Mouse (Mus musculus) WW6 (cell line): ENCODE measurements around the gene Pccb.

Source experiments
- DNase-seq: peaks from one replicate; pipeline ENCODE4 v3.0.0-alpha.2; 2013; ENCODE audit warnings: low read depth, low spot score

Gene Pccb

DNA sequence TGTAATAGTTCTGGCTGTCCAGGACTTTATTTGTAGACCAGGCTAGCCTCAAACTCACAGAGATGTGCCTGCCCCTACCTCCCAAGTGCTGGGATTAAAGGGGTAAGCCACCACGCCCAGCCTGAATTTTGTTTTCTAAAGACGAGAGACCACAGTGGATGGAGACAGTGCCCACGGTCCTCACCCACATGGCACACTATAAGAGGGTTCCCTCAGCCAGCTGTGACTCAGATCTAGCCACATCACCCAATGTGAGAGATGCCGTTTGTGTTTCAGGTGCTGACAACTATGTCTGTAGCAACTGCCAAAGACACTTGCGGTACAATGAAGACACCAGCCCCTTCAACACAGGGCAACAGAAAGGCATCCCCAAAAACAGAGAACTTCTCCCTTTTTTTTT, 47.7 kb downstream of the Pccb start:
- DNase-seq, result no peak

DNA sequence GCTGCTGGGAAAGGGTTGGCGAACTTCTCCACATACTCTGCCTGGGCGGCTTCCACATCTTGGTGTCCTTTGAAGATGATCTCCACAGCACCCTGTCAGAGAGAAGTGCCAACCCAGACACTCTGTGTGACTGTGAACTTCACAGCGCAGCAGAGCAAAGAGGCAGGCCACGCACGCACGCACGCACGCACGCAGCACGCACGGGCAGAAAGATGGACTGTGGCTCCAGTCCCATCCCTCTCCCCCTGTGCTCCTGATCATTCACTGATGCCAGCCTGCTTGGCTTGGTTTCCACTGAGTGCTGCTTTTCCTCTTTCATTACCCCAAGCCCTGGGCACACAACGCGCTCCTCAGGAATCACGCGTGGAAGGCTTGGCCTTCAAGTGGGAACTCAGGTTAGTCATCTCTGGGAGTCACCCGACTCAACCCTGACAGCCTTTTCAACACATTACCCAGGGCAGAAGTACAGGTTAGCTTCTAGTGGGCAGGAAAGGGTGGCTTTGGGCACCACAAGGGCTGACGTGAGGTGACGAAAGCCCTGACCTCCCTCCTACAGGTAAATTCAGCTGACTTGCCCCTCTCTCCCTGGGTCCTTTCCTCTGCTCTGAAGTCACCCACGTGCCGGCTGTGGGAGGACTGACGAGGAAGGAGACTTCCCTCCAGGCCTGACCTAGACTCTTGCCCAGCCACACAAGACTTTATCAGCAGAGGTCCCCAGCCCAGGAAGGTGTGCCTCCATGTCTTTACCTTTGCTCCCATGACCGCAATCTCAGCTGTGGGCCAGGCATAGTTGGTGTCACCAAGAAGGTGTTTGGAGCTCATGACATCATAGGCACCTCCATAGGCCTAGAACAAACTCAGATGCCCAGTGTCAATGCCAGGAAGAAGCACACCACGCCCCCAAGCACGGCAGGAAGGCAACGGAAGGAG, 50.1 kb downstream of the Pccb start:
- DNase-seq, result no peak

GRCm38 (mm10) chr9:100982786-100983185, 51.9 kb downstream of the Pccb start:
- DNase-seq, result no peak

- DNase-seq, result no peak
These were observed 55.4 kb downstream of the Pccb start for GRCm38 (mm10) chr9:100979260-100979659.

GRCm38 (mm10) chr9:100978666-100979065, 56.0 kb downstream of the Pccb start:
- no peak for DNase-seq

- no peak for DNase-seq
These were observed 65.2 kb downstream of the Pccb start for GRCm38 (mm10) chr9:100969461-100969860.

DNA sequence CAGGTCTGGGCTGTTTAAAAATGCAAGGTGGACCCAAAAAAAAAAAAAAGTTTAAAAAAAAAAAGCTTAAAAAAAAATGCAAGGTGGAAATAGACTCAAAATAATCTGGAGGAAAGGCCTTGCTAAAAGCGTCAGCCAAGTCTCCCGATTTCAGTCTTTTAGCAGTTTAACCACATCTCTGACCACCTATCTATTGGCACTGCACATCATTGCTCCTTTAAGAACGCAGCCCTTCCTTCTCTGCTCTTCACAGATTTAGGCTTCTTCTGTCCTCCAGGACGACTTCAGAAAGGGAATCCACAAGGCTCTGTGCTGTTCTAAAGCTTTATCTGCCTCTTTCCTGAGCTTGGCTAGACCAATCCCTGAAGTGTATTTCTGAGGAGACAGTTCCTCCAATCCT, 70.6 kb downstream of the Pccb start:
- DNase-seq, result no peak

DNA sequence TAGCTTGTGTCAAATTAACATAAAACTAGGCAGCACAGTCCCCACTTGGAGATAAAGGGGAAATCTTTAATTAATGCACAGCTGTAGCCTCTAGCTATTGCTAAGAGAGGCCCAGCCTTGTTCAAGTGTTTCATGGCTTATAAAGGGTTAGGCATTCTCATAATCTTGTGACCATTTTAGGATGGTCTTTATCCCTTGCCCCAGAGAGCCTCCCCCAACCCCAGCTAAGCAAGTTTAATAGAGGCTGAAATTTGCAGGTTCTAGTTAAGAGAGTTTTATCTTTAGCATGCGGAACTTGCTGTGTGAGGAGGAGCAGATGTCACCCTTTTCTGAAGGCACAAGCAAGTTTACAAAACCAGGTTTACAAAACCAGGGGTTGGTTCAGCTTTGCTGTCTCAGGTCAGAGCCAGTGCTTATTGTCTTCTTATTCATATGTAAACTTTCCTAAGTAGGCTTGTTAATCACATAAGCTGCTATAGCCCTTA, 71.2 kb downstream of the Pccb start:
- DNase-seq, result no peak

- DNase-seq, result no peak
These were observed 71.7 kb downstream of the Pccb start for GRCm38 (mm10) chr9:100962903-100963427.

GRCm38 (mm10) chr9:100951481-100951880, 83.2 kb downstream of the Pccb start:
- no peak for DNase-seq

GRCm38 (mm10) chr9:100944677-100945365, 89.9 kb downstream of the Pccb start:
- no peak for DNase-seq

- DNase-seq, result no peak
These were observed 92.7 kb downstream of the Pccb start for GRCm38 (mm10) chr9:100942042-100942441.
